Mouse (Mus musculus) heart, adult 2 months (tissue): ENCODE results near the gene Tspan33.

Source experiments
- CTCF ChIP-seq: fragments of 200-600 bp; IDR thresholded peaks from 2 replicates; pipeline ENCODE4 v1.8.1; 2022; ENCODE audit warnings: antibody characterized with exemption, mild to moderate bottlenecking, moderate library complexity
- POLR2A ChIP-seq: fragments of 200-500 bp; IDR thresholded peaks from 2 replicates; pipeline ENCODE4 v1.6.1; 2011; ENCODE audit warnings: mild to moderate bottlenecking, low read depth, low read length, control low read depth; ENCODE audit not compliant: insufficient read depth

DNA sequence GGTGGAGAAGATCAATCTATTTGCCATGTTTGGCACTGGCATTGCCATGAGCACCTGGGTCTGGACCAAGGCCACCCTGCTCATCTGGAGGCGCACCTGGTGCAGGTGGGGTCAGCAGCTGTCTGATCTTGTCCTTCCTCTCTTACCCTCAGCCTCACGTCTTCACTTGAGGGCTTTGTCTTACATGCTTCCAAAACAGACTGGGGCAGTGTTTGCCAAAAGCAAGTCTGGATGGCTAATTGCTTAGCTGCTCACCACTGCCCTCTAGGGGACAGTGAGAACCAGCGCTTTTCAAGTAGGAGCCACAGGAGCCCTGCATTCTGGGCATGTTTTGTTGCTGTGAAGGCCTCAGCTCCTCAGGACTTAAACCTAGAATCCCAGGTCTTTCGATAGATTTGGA lies 64.4 kb downstream of the Tspan33 start:
- TF ChIP-seq POLR2A: no peak
- TF ChIP-seq CTCF: peak; percentile 94; the same call in 1 of the 2 replicates
